Comparison of ENCODE assay signal across 8 mouse cellular contexts in genomic region chr5:118483001-118483400, GRCm38 (mm10).
DNase-seq lines count a peak whose midpoint lies in the region; ATAC-seq and TF ChIP-seq lines count a peak whose summit lies in the region.

No protein-coding gene starts in this region.

- peak; percentile 44 to 72 for DNase-seq in heart, adult 18-20 months
- no peak for DNase-seq in heart, postnatal 10 days
- no peak for DNase-seq in left cerebral cortex, postnatal 10 days (ENCODE audit: extremely low spot score in 1 of 2, low spot score in 2 of 2)
- DNase-seq in layer of hippocampus, postnatal 10 days (ENCODE audit: low spot score in 2 of 2): no peak
- DNase-seq in layer of hippocampus, postnatal 36 days: no peak

- no peak for ATAC-seq in heart, embryonic 13.5 days (ENCODE audit: extremely low read depth, insufficient number of reproducible peaks, low FRiP score, low TSS enrichment)
- ATAC-seq in limb, embryonic 13.5 days (ENCODE audit: low FRiP score, low read depth): no peak

- TF ChIP-seq POLR2A in ES-Bruce4 (IDR thresholded peaks at IDR 0.05; ENCODE audit: insufficient read depth, low read length): no peak

- TF ChIP-seq EP300 in ES-Bruce4 (IDR thresholded peaks at IDR 0.05; ENCODE audit: insufficient read depth, low read depth, low read length): peak; percentile 84

- TF ChIP-seq CTCF in ES-Bruce4 (IDR thresholded peaks at IDR 0.05; ENCODE audit: low read depth, low read length): no peak

- intact Hi-C loops in heart, postnatal 10 days (cut with DNase I): loop anchor here (5.0 kb wide), 1 partner anchor 79 kb away; the partner anchor contains the start of gene Med13l
- intact Hi-C loops in left cerebral cortex, postnatal 10 days (cut with DNase I): no loop called here

- H3K9me3 ChIP-seq in ES-Bruce4 (replicated peaks; ENCODE audit: control insufficient read depth, insufficient read depth, low read length, poor library complexity, severe bottlenecking): no peaks in the 10 kb centered on the region
- H3K9me3 ChIP-seq in heart, embryonic 13.5 days: no peaks in the 10 kb centered on the region
- H3K9me3 ChIP-seq in limb, embryonic 13.5 days: no peaks in the 10 kb centered on the region

- peaks cover 12% of the 10 kb centered on the region for H3K4me1 ChIP-seq in ES-Bruce4 (ENCODE audit: control insufficient read depth, insufficient read depth, low read length)
- peaks cover 36% of the 10 kb centered on the region for H3K4me1 ChIP-seq in heart, embryonic 13.5 days
- H3K4me1 ChIP-seq in limb, embryonic 13.5 days: peaks cover 16% of the 10 kb centered on the region

- peak overlapping the region; percentile 38; the same call in 1 of the 2 replicates for H3K9ac ChIP-seq in ES-Bruce4 (ENCODE audit: low read depth, poor library complexity, severe bottlenecking)
- H3K9ac ChIP-seq in heart, embryonic 13.5 days: no peak overlapping the region; the same call in 1 of the 2 replicates
- H3K9ac ChIP-seq in limb, embryonic 13.5 days: no peak overlapping the region

- H3K36me3 ChIP-seq in ES-Bruce4 (ENCODE audit: control insufficient read depth, insufficient read depth, low read length, poor library complexity, severe bottlenecking): no peaks in the 10 kb centered on the region
- no peaks in the 10 kb centered on the region for H3K36me3 ChIP-seq in heart, embryonic 13.5 days
- no peaks in the 10 kb centered on the region for H3K36me3 ChIP-seq in limb, embryonic 13.5 days

- H3K4me2 ChIP-seq in heart, embryonic 13.5 days: peak overlapping the region; percentile 59
- H3K4me2 ChIP-seq in limb, embryonic 13.5 days (replicated peaks): 0 out of 2 replicates have a peak overlapping the region, but pooled peaks have one; percentile 14

- peak overlapping the region; percentile 15 for H3K4me3 ChIP-seq in ES-Bruce4 (ENCODE audit: low read depth, low read length)
- H3K4me3 ChIP-seq in heart, embryonic 13.5 days: peak overlapping the region; percentile 4
- H3K4me3 ChIP-seq in limb, embryonic 13.5 days: no peak overlapping the region

- no peaks in the 10 kb centered on the region for H3K27me3 ChIP-seq in ES-Bruce4 (ENCODE audit: control insufficient read depth, insufficient read depth, low read length, poor library complexity, severe bottlenecking)
- H3K27me3 ChIP-seq in heart, embryonic 13.5 days (replicated peaks): no peaks in the 10 kb centered on the region
- H3K27me3 ChIP-seq in limb, embryonic 13.5 days: no peaks in the 10 kb centered on the region

- H3K27ac ChIP-seq in ES-Bruce4 (ENCODE audit: insufficient read depth, low read length): peak overlapping the region; percentile 92
- H3K27ac ChIP-seq in heart, embryonic 13.5 days (replicated peaks): peak overlapping the region; percentile 53
- no peak overlapping the region for H3K27ac ChIP-seq in limb, embryonic 13.5 days

- WGBS in heart, embryonic 13.5 days: 9% methylated on average over 7 of the region's 7 CpGs
- WGBS in limb, embryonic 13.5 days: 13% methylated on average over 7 of the region's 7 CpGs

Comparison
In these comparisons a context has a peak if more than half of its experiments do, and no peak if none do; other contexts are left out.
1. DNase-seq: peak in heart, adult 18-20 months (2 of 2); none in heart, postnatal 10 days (0 of 2), left cerebral cortex, postnatal 10 days (0 of 2), layer of hippocampus, postnatal 10 days (0 of 2) and layer of hippocampus, postnatal 36 days (0 of 2).